Mouse (Mus musculus): Measurements from ENCODE around the gene Nt5c2. TPM values are rescaled to one million over a fixed set of nuclear protein-coding genes. Genes with fewer than 3 reads are reported as not detected.

The Nt5c2 gene
- total and polyA plus RNA-seq, 2 experiments from 2014 or later, result 64.1 to 81.8 TPM

DNA sequence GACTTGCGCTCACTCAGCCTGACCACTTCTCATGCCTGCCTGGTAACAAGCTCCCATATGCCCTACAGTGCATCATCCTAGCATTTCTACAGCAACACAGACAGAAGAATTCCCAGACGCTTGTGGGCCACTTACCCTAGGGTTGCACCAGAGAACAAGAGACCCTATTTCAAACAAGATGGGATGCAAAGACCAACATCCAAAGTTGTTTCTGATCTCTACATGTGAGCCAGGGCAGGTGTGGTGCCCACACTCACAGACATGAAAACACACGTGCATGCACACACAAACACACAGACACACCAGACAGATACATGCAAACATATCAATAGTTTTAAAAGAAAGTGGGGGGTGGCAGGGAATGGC, 24.8 kb downstream of the Nt5c2 start:
- no peak overlapping the region for H3K4me2 ChIP-seq (ENCODE audit: low read depth, low read length, poor library complexity, severe bottlenecking)
- no peak overlapping the region for H3K9ac ChIP-seq (replicated peaks; ENCODE audit: low read length, poor library complexity, severe bottlenecking)
- no peak for TF ChIP-seq CTCF (IDR thresholded peaks at IDR 0.05)
- H3K4me1 ChIP-seq (ENCODE audit: insufficient read depth, low read length), result no peaks in the 10 kb centered on the region
- H3K27me3 ChIP-seq (ENCODE audit: insufficient read depth, low read length), result no peaks in the 10 kb centered on the region
- H3K9me3 ChIP-seq (ENCODE audit: low read length), result no peaks in the 10 kb centered on the region
- DNase-seq (ENCODE audit: low spot score) (no peak), ATAC-seq (ENCODE audit: low FRiP score) (no peak)
- no peaks in the 10 kb centered on the region for H3K36me3 ChIP-seq (ENCODE audit: insufficient read depth, low read length)
- WGBS, result 81% methylated on average over 3 of the region's 3 CpGs
- no peak overlapping the region for H3K4me3 ChIP-seq (ENCODE audit: low read depth, low read length)
- H3K27ac ChIP-seq (ENCODE audit: low read depth, low read length), result no peak overlapping the region

GRCm38 (mm10) chr19:46989479-46990152, 25.3 kb downstream of the Nt5c2 start:
- no peak for ATAC-seq (ENCODE audit: low FRiP score)
- 77% methylated on average over 20 of the region's 20 CpGs for WGBS

GRCm38 (mm10) chr19:46988231-46989087, 26.5 kb downstream of the Nt5c2 start:
- ATAC-seq (ENCODE audit: low FRiP score) (no peak), DNase-seq (ENCODE audit: low spot score) (no peak)
- no peak overlapping the region for H3K4me2 ChIP-seq (ENCODE audit: low read depth, low read length, poor library complexity, severe bottlenecking)
- no peak overlapping the region for H3K9ac ChIP-seq (replicated peaks; ENCODE audit: low read length, poor library complexity, severe bottlenecking)
- no peaks in the 10 kb centered on the region for H3K36me3 ChIP-seq (ENCODE audit: insufficient read depth, low read length)
- H3K4me3 ChIP-seq (ENCODE audit: low read depth, low read length), result no peak overlapping the region
- TF ChIP-seq CTCF (IDR thresholded peaks at IDR 0.05), result no peak
- no peak overlapping the region for H3K27ac ChIP-seq (ENCODE audit: low read depth, low read length)
- H3K9me3 ChIP-seq (ENCODE audit: low read length), result no peaks in the 10 kb centered on the region
- H3K27me3 ChIP-seq (ENCODE audit: insufficient read depth, low read length), result no peaks in the 10 kb centered on the region
- 50% methylated on average over 16 of the region's 16 CpGs for WGBS
- 0 out of 2 replicates have a peak, but pooled peaks cover 4% of the 10 kb centered on the region for H3K4me1 ChIP-seq (ENCODE audit: insufficient read depth, low read length)

More at GRCm38 (mm10) chr19:46989479-46990152, 25.3 kb downstream of the Nt5c2 start:
- no peak for DNase-seq (ENCODE audit: low spot score)
- Histone ChIP-seq H3K4me3 (ENCODE audit: low read depth, low read length) (no peak overlapping the region), H3K4me1 (ENCODE audit: insufficient read depth, low read length) (no peaks in the 10 kb centered on the region), H3K27ac (ENCODE audit: low read depth, low read length) (no peak overlapping the region), H3K9me3 (ENCODE audit: low read length) (no peaks in the 10 kb centered on the region), H3K4me2 (ENCODE audit: low read depth, low read length, poor library complexity, severe bottlenecking) (no peak overlapping the region), H3K27me3 (ENCODE audit: insufficient read depth, low read length) (no peaks in the 10 kb centered on the region), H3K36me3 (ENCODE audit: insufficient read depth, low read length) (no peaks in the 10 kb centered on the region), H3K9ac (replicated peaks; ENCODE audit: low read length, poor library complexity, severe bottlenecking) (no peak overlapping the region)
- TF ChIP-seq CTCF (IDR thresholded peaks at IDR 0.05), result no peak

DNA sequence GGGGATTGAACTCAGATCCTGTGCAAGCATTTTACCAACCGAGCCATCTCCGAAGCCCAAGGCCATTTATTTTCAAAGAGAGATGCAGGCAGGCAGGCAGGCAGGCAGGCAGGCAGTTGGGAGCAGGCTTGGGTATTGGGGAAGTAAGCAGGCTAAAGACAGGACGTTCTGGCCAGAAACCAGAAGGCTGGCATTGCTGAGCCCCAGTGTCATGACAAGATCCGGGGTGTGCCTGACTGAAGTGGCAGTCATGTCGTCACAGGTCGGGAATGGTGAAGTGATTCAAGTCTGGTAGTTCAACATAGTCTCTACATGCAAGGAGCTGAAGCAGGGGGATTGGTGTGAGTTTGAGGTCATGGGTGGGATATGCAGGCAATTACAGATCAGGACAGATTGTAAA, 27.3 kb downstream of the Nt5c2 start:
- no peaks in the 10 kb centered on the region for H3K27me3 ChIP-seq (ENCODE audit: insufficient read depth, low read length)
- H3K9me3 ChIP-seq (ENCODE audit: low read length), result no peaks in the 10 kb centered on the region
- no peak overlapping the region for H3K9ac ChIP-seq (replicated peaks; ENCODE audit: low read length, poor library complexity, severe bottlenecking)
- H3K4me2 ChIP-seq (ENCODE audit: low read depth, low read length, poor library complexity, severe bottlenecking), result no peak overlapping the region
- DNase-seq (ENCODE audit: low spot score) (no peak), ATAC-seq (ENCODE audit: low FRiP score) (no peak)
- WGBS, result 77% methylated on average over 6 of the region's 6 CpGs
- H3K4me3 ChIP-seq (ENCODE audit: low read depth, low read length), result no peak overlapping the region
- 0 out of 2 replicates have a peak, but pooled peaks cover 4% of the 10 kb centered on the region for H3K4me1 ChIP-seq (ENCODE audit: insufficient read depth, low read length)
- H3K27ac ChIP-seq (ENCODE audit: low read depth, low read length), result no peak overlapping the region
- no peaks in the 10 kb centered on the region for H3K36me3 ChIP-seq (ENCODE audit: insufficient read depth, low read length)
- TF ChIP-seq CTCF (IDR thresholded peaks at IDR 0.05), result no peak

GRCm38 (mm10) chr19:46984726-46985622, 30.0 kb downstream of the Nt5c2 start:
- no peak overlapping the region for H3K4me2 ChIP-seq (ENCODE audit: low read depth, low read length, poor library complexity, severe bottlenecking)
- no peak overlapping the region for H3K9ac ChIP-seq (replicated peaks; ENCODE audit: low read length, poor library complexity, severe bottlenecking)
- H3K4me3 ChIP-seq (ENCODE audit: low read depth, low read length), result no peak overlapping the region
- H3K27me3 ChIP-seq (ENCODE audit: insufficient read depth, low read length), result no peaks in the 10 kb centered on the region
- no peaks in the 10 kb centered on the region for H3K36me3 ChIP-seq (ENCODE audit: insufficient read depth, low read length)
- no peak overlapping the region for H3K27ac ChIP-seq (ENCODE audit: low read depth, low read length)
- no peaks in the 10 kb centered on the region for H3K9me3 ChIP-seq (ENCODE audit: low read length)
- 89% methylated on average over 13 of the region's 13 CpGs for WGBS
- ATAC-seq (ENCODE audit: low FRiP score), result no peak
- H3K4me1 ChIP-seq (ENCODE audit: insufficient read depth, low read length), result 0 out of 2 replicates have a peak, but pooled peaks cover 4% of the 10 kb centered on the region
- no peak for TF ChIP-seq CTCF (IDR thresholded peaks at IDR 0.05)
- no peak for DNase-seq (ENCODE audit: low spot score)

Data from midbrain, postnatal 0 days (tissue).